Mouse (Mus musculus) midbrain, embryonic 12.5 days (tissue): ENCODE data around the gene Sfxn5. TPM values are rescaled to one million over a fixed set of nuclear protein-coding genes. Genes with fewer than 3 reads are reported as not detected.

Source experiments
- ATAC-seq: fragments of 200-750 bp; cut with Nextera tagmentation; 2 replicates; pipeline ENCODE4 v1.8.0; 2017; ENCODE audit warnings: low read depth, moderate TSS enrichment, moderate library complexity; ENCODE audit not compliant: low FRiP score
- H3K27ac ChIP-seq: fragments of 300-500 bp; sonication (generic); replicated peaks from 2 replicates; pipeline ENCODE4 v1.5.1; 2016; ENCODE audit warnings: mild to moderate bottlenecking
- H3K27me3 ChIP-seq: fragments of 300-500 bp; sonication (generic); 2 replicates; pipeline ENCODE4 v1.6.1; 2016; ENCODE audit warnings: mild to moderate bottlenecking
- H3K36me3 ChIP-seq: fragments of 300-500 bp; sonication (generic); 2 replicates; pipeline ENCODE4 v1.6.1; 2016
- H3K4me1 ChIP-seq: fragments of 300-500 bp; sonication (generic); 2 replicates; pipeline ENCODE4 v1.6.1; 2016
- H3K4me2 ChIP-seq: fragments of 300-500 bp; sonication (generic); replicated peaks from 2 replicates; pipeline ENCODE4 v1.6.1; 2016; ENCODE audit warnings: mild to moderate bottlenecking, moderate library complexity
- H3K4me3 ChIP-seq: fragments of 300-500 bp; sonication (generic); 2 replicates; pipeline ENCODE4 v1.5.1; 2016; ENCODE audit warnings: mild to moderate bottlenecking
- H3K9ac ChIP-seq: fragments of 300-500 bp; sonication (generic); replicated peaks from 2 replicates; pipeline ENCODE4 v1.6.1; 2016; ENCODE audit warnings: mild to moderate bottlenecking, moderate library complexity
- H3K9me3 ChIP-seq: fragments of 300-500 bp; sonication (generic); 2 replicates; pipeline ENCODE4 v1.6.1; 2016; ENCODE audit warnings: mild to moderate bottlenecking
- whole genome bisulfite sequencing: fragments of 180-500 bp; shearing (Covaris S2); methylation state at CpG from one replicate; pipeline ENCODE4 v1.1.7; 2016; 5-methylcytosine and 5-hydroxymethylcytosine counted together
- microRNA-seq: library from miRNA; unstranded; fragments of <30 nt; microRNA quantifications from one replicate; pipeline ENCODE4, GENCODE M21; 2017
- polyA plus RNA-seq: library from polyadenylated mRNA; unstranded; fragments of >200 nt; fragmentation: Nextera tagmentation; extraction: Ambion mirVana; gene quantifications from 2 replicates; pipeline ENCODE4 v1.2.1, GENCODE M21; 2016

The Sfxn5 gene
- polyA plus RNA-seq, 1 experiment from 2014 or later = 8.2 TPM

GRCm38 (mm10) chr6:85179569-85179968 is 153.7 kb downstream of the Sfxn5 start:
- Histone ChIP-seq H3K27me3 (peaks cover 14% of the 10 kb centered on the region), H3K9me3 (no peaks in the 10 kb centered on the region), H3K4me2 (no peak overlapping the region), H3K4me3 (no peak overlapping the region), H3K4me1 (no peaks in the 10 kb centered on the region), H3K36me3 (no peaks in the 10 kb centered on the region), H3K27ac (no peak overlapping the region), H3K9ac (no peak overlapping the region)
- WGBS = 80% methylated on average over 3 of the region's 3 CpGs
- no peak for ATAC-seq

- Histone ChIP-seq H3K4me3 (no peak overlapping the region), H3K27me3 (peaks cover 4% of the 10 kb centered on the region), H3K9ac (no peak overlapping the region), H3K9me3 (no peaks in the 10 kb centered on the region), H3K27ac (no peak overlapping the region), H3K4me2 (peak overlapping the region; percentile 29), H3K36me3 (no peaks in the 10 kb centered on the region), H3K4me1 (peaks cover 37% of the 10 kb centered on the region)
- ATAC-seq = peak; percentile 79; the same call in 1 of the 2 replicates
- 22% methylated on average over 11 of the region's 11 CpGs for WGBS
Measured at GRCm38 (mm10) chr6:85165440-85165921, 167.7 kb downstream of the Sfxn5 start.

Small RNAs within 50 kb of the gene (microRNA-seq; reads per million reads assigned to microRNA genes)
- gene Mir705 = not detected

Other genes starting within 250 kb of the Sfxn5 start
- 24.6 and 33.4 TPM in 2 replicates for gene Spr, start 195.7 kb downstream of the Sfxn5 start, polyA plus RNA-seq
- gene Emx1, start 146.0 kb downstream of the Sfxn5 start, polyA plus RNA-seq = 3.3 and 7.9 TPM in 2 replicates
- 9.7 and 10.1 TPM in 2 replicates for gene Rab11fip5, start 41.2 kb upstream of the Sfxn5 start, polyA plus RNA-seq
- gene Noto, start 90.5 kb upstream of the Sfxn5 start, polyA plus RNA-seq = not detected in 2 replicates
- 51.4 and 54.8 TPM in 2 replicates for gene Smyd5, start 98.6 kb upstream of the Sfxn5 start, polyA plus RNA-seq
- gene Cct7, start 118.1 kb upstream of the Sfxn5 start, polyA plus RNA-seq = 574 and 582 TPM in 2 replicates
- 29.4 and 31.6 TPM in 2 replicates for gene Pradc1, start 118.5 kb upstream of the Sfxn5 start, polyA plus RNA-seq
- 2.4 and 3.1 TPM in 2 replicates for gene Fbxo41, start 169.6 kb upstream of the Sfxn5 start, polyA plus RNA-seq
- not detected in 2 replicates for gene Egr4, start 180.2 kb upstream of the Sfxn5 start, polyA plus RNA-seq